Mouse (Mus musculus) CH12.LX (cell line): ENCODE measurements around the gene Cd248.

Source experiments
- CHD1 ChIP-seq: IDR thresholded peaks from 2 replicates; pipeline ENCODE4 v1.6.1; 2012; ENCODE audit warnings: low read depth, low read length, improper control_type of control experiment, inconsistent platforms
- CTCF ChIP-seq, 2 experiments: IDR thresholded peaks in 1 of 2; conservative IDR thresholded peaks in 1 of 2; 2 replicates each; pipeline ENCODE4 v1.5.1; 2011 to 2012; ENCODE audit warnings: low read depth in 2 of 2, low read length in 2 of 2, improper control_type of control experiment in 1 of 2, inconsistent platforms in 1 of 2, mild to moderate bottlenecking in 1 of 2, moderate library complexity in 1 of 2
- E2F4 ChIP-seq: IDR thresholded peaks from 2 replicates; pipeline ENCODE4 v1.6.1; 2011; ENCODE audit warnings: low read depth, low read length, improper control_type of control experiment; ENCODE audit not compliant: insufficient replicate concordance
- ELF1 ChIP-seq: IDR thresholded peaks from 2 replicates; pipeline ENCODE4 v1.6.1; 2014; ENCODE audit warnings: low read depth, mild to moderate bottlenecking, inconsistent platforms, low read length, improper control_type of control experiment
- EP300 ChIP-seq: IDR thresholded peaks from 2 replicates; pipeline ENCODE4 v1.6.1; 2011; ENCODE audit warnings: low read length, improper control_type of control experiment
- GABPA ChIP-seq: IDR thresholded peaks from 2 replicates; pipeline ENCODE4 v1.6.1; 2012; ENCODE audit warnings: low read depth, low read length, improper control_type of control experiment, inconsistent platforms; ENCODE audit not compliant: insufficient replicate concordance
- MAX ChIP-seq: IDR thresholded peaks from 2 replicates; pipeline ENCODE4 v1.6.1; 2011; ENCODE audit warnings: low read length, improper control_type of control experiment
- MYC ChIP-seq: IDR thresholded peaks from 2 replicates; pipeline ENCODE4 v1.6.1; 2011; ENCODE audit warnings: low read depth, mild to moderate bottlenecking, improper control_type of control experiment, low read length
- POLR2A ChIP-seq: IDR thresholded peaks from 2 replicates; pipeline ENCODE4 v1.6.1; 2011; ENCODE audit warnings: low read depth, mild to moderate bottlenecking, improper control_type of control experiment, low read length
- POLR2AphosphoS2 ChIP-seq: IDR thresholded peaks from 2 replicates; pipeline ENCODE4 v1.6.1; 2011; ENCODE audit warnings: low read depth, low read length, improper control_type of control experiment
- RCOR1 ChIP-seq: conservative IDR thresholded peaks from 2 replicates; pipeline ENCODE4 v1.6.1; 2012; ENCODE audit warnings: low read depth, mild to moderate bottlenecking, inconsistent platforms, low read length, improper control_type of control experiment
- UBTF ChIP-seq: IDR thresholded peaks from 2 replicates; pipeline ENCODE4 v1.6.1; 2012; ENCODE audit warnings: low read depth, mild to moderate bottlenecking, inconsistent platforms, low read length, improper control_type of control experiment, moderate library complexity
- ZMIZ1 ChIP-seq: IDR thresholded peaks from 2 replicates; pipeline ENCODE4 v1.6.1; 2012; ENCODE audit warnings: low read depth, mild to moderate bottlenecking, inconsistent platforms, low read length, improper control_type of control experiment
- ZNF384 ChIP-seq: IDR thresholded peaks from 2 replicates; pipeline ENCODE4 v1.6.1; 2012; ENCODE audit warnings: low read depth, low read length, improper control_type of control experiment, inconsistent platforms

DNA sequence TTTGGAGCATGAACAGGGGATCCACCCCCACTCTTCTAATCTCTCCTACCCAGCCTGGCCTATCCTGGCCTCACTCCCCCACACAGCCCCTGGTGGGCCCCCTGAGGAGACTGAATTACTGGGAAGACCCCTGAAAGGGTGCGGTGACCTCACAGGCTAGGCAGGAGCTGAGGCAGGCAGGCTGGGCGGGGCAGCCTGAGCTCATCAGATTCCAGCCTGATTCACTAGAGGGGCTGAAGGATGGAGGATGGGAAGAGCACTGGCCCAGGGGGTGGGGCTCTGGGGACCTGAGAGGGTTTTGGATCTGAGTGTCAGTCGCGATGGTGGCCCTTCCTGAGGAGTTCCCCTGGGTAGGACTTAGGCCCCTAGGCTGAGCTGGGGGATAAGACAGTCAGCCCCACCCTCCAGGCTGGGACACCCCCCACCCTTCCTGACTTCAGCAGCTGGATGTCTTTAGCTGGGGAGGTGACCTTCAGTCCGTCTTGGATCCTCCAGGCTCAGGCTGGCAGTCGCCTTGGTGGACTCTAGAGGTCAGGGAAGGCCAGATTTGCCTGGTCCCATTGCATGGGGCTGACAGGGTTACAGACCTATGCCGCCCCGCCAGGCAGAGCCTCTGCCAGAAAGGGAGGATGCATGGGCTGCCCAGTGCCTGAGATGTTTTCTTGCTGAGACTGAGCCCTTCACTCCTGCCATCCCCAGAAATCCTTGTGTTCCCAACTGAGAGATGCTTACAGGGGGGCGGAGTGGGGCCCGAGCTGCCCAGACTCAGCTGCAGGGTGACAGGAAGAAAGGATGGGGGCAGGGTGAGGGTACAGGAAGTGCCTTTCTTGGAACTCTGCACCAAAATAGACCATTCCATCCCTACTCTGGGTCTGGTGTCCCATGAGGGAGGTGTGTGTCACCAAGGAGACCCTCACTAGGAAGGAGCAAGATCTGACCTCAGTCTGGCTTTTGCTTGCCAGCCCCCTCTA lies 8.8 kb upstream of the Cd248 start:
- TF ChIP-seq POLR2A (no peak), CTCF (conservative IDR thresholded peaks at IDR 0.05 in 1 of 2, IDR thresholded peaks at IDR 0.05 in 1 of 2; ENCODE audit: low read depth in 2 of 2, low read length in 2 of 2) (no peak), ZMIZ1 (no peak), POLR2AphosphoS2 (no peak), E2F4 (no peak), ZNF384 (no peak), EP300 (no peak), MAX (no peak), ELF1 (no peak), RCOR1 (no peak), UBTF (no peak), CHD1 (no peak), MYC (no peak), GABPA (no peak)
